Mouse (Mus musculus): ENCODE measurements around the gene Capn11.

Capn11 gene

DNA sequence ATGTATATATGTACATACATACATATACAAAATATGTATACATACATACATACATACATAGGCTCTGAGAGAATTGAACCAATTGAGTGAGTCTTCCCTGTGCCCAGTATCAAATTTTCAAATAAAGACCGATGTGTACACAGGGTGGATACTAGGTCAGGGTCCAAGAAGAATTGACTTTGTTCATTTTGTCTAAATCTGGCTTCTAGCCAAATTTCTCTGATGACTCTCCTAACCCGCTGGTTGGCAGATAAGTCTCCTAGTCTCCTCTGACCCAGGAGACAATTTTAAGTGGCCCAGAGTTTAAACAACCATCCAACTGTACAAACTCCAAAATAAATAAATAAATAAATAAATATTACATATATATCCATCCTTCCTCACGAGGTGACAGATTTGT, 60.2 kb downstream of the Capn11 start:
- DNase-seq (ENCODE audit: extremely low spot score): no peak

DNA sequence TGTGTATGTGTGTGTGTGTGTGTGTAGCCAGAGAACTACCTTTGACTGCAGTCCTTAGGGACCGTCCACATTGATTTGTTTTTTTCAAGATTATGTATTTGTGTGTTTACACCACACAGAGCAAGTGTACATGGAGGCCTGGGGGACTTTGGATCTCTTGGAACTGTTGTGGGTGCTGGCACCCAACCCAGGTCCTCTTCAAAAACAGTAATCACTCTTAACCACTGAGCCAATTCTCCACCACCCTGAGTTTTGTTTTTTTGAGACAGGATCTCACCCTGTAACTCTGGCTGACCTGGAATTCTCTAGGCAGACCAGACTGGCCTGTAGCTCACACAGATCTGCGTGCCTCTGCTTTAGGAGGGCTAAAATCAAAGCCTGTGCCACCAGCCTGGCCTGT, 60.7 kb downstream of the Capn11 start:
- no peak for DNase-seq (ENCODE audit: extremely low spot score)

- no peak for DNase-seq (ENCODE audit: extremely low spot score)
Measured at GRCm38 (mm10) chr17:45597787-45598186, 61.3 kb downstream of the Capn11 start.

DNA sequence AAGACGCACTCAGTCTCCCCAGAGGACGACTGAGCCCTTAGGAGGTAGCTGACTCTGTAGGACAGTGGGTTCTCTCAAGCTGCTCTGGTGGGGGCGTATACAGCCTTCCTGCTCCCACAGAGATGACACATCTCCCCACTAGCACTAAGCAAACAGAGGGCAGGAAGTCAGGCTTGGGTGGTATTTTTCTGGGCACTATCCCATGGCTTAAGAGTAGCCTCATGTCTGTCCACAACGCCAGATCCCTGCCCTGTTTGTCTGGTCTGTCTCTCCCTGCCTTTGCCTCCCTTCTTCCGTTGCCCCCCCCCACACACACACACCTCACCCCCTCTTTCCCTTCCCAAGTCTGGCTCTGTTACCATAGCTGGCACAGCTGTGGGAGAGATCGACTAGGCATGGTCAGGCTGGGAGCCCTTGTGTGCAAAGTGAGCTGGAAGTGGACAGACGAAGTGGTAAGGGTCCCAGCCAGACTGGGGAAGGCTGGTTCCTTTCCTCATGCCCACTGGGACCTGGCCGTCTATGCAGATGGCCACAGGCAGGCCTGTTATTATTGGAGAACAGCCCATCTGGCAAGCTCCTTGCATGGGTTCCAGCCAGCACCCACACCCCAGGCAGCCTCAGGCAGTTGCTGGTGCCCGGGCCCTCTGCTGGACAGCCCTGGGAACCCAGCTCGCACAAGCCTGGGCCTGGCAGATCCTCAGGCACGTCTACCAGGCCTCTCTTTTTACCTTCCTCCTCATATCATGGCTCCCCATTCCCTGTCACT, 62.3 kb downstream of the Capn11 start:
- DNase-seq (ENCODE audit: extremely low spot score): no peak

GRCm38 (mm10) chr17:45595736-45596390, 63.3 kb downstream of the Capn11 start:
- DNase-seq (ENCODE audit: extremely low spot score): no peak

DNA sequence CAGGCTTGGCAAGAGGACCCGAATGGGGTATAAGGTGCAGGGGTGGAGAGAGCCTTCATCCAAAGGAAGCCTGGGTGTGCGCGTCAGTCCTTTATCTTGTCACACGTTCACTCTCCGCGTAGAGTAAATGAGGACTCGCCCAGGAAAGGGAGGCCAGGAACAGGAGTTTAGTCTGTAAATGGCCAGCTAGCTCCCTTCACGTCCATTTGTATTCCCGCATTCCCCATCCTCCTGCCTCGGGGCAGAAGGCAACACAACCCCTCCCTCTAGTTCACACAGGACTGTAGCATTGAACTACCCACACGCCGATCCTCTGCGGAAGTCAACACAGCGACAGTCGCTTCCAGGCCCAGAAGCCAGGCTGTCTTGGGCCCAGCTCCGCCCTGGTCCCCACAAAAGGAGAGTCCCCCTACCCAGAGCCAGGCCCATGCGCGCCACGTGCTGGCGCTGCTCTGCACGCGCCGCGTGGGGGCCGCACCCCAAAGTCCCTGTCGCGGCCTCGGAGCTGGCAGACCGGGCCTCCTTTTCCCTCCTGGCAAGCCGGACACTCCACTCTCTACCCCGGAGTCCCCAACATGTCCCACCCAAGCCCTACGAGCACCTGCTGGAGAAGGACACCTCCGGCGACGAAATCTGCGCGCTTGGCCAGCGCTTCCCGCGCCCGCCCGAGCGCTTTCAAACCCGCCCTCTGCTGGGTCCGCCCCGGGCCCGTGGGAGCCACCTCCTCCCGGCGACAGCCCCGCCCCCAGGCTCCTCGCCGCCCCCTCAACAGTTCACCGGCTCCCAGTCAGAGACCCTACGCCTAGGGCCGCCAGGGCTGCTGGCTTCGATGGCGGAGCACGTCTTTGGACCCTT, 64.0 kb downstream of the Capn11 start:
- DNase-seq (ENCODE audit: extremely low spot score): peak; percentile 76

DNA sequence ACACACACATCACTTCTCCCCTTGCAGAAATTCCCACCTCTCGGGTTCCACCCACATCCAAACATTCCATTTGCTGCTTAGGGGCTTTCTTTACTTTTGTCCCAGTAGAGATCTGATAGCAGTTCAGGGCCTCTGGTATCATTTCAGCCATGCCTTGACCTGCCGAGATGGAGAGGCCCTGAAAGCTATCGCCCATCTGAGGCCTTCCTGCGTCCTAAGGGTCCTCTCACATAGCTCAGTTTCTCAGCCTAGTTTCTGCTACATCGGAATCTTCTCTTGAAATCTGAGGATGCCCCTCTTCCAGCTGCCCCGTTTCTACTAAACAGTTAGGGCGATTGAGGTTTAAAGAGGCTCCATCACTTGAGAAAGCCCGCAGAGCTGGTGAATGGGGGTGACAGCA, 64.9 kb downstream of the Capn11 start:
- no peak for DNase-seq (ENCODE audit: extremely low spot score)

- DNase-seq (ENCODE audit: extremely low spot score): no peak
Measured at GRCm38 (mm10) chr17:45593479-45593878, 65.6 kb downstream of the Capn11 start.

GRCm38 (mm10) chr17:45592606-45593431, 66.3 kb downstream of the Capn11 start:
- DNase-seq (ENCODE audit: extremely low spot score): no peak

- DNase-seq (ENCODE audit: extremely low spot score): no peak
Measured at GRCm38 (mm10) chr17:45591701-45592605, 67.2 kb downstream of the Capn11 start.

GRCm38 (mm10) chr17:45590410-45590809, 68.7 kb downstream of the Capn11 start:
- DNase-seq (ENCODE audit: extremely low spot score): no peak

DNA sequence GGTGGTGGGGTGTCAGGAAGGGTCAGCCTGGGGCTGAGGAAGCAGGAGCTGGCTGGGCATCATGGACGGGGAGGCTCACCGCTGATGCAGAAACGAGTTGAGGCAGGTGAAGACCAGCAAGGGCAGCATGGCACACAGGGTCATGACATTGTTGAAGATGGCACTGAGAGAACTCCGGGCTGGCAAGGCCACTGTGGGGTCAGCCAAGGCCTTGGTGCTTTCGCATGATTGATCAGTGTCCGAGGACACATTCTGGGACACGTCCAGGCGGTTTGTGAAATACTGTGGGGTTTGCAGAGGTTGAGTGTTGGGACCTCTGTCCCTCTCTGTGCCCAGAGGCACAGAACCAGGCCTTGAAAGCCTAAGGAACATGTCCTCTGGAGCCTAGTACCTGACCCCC, 69.3 kb downstream of the Capn11 start:
- no peak for DNase-seq (ENCODE audit: extremely low spot score)

GRCm38 (mm10) chr17:45589236-45589635, 69.9 kb downstream of the Capn11 start:
- DNase-seq (ENCODE audit: extremely low spot score): no peak

- DNase-seq (ENCODE audit: extremely low spot score): no peak
Measured at GRCm38 (mm10) chr17:45588370-45588769, 70.8 kb downstream of the Capn11 start.

- no peak for DNase-seq (ENCODE audit: extremely low spot score)
Measured at GRCm38 (mm10) chr17:45586449-45586837, 72.7 kb downstream of the Capn11 start.

- DNase-seq (ENCODE audit: extremely low spot score): no peak
Measured at GRCm38 (mm10) chr17:45585725-45586448, 73.2 kb downstream of the Capn11 start.

GRCm38 (mm10) chr17:45584939-45585678, 74.0 kb downstream of the Capn11 start:
- DNase-seq (ENCODE audit: extremely low spot score): peak; percentile 86

GRCm38 (mm10) chr17:45584096-45584896, 74.8 kb downstream of the Capn11 start:
- DNase-seq (ENCODE audit: extremely low spot score): peak; percentile 72
